Mouse (Mus musculus) heart, postnatal 0 days (tissue): Measurements from ENCODE around the gene Ktn1. TPM values are rescaled to one million over a fixed set of nuclear protein-coding genes. Genes with fewer than 3 reads are reported as not detected.

Experiments used
- ATAC-seq: fragments of 200-750 bp; cut with Nextera tagmentation; 2 replicates; pipeline ENCODE4 v1.8.0; 2017; ENCODE audit warnings: low read depth, moderate number of reproducible peaks, moderate library complexity; ENCODE audit not compliant: insufficient read depth
- DNase-seq: peaks from one replicate; pipeline ENCODE4 v3.0.0-alpha.2; 2016; ENCODE audit warnings: low spot score
- H3K27ac ChIP-seq: fragments of 300-500 bp; sonication (generic); 2 replicates; pipeline ENCODE4 v1.5.1; 2014; ENCODE audit warnings: low read depth, mild to moderate bottlenecking
- H3K27me3 ChIP-seq: fragments of 300-500 bp; sonication (generic); 2 replicates; pipeline ENCODE4 v1.6.1; 2014; ENCODE audit warnings: low read length, mixed read lengths; ENCODE audit not compliant: control insufficient read depth, insufficient read depth
- H3K36me3 ChIP-seq: fragments of 300-500 bp; sonication (generic); replicated peaks from 2 replicates; pipeline ENCODE4 v1.6.1; 2014; ENCODE audit warnings: low read length, mixed read lengths; ENCODE audit not compliant: control insufficient read depth, insufficient read depth
- H3K4me1 ChIP-seq: fragments of 300-500 bp; sonication (generic); 2 replicates; pipeline ENCODE4 v1.6.1; 2014; ENCODE audit warnings: antibody characterized with exemption; ENCODE audit not compliant: control insufficient read depth, insufficient read depth
- H3K4me2 ChIP-seq: fragments of 300-500 bp; sonication (generic); 2 replicates; pipeline ENCODE4 v1.6.1; 2014; ENCODE audit warnings: low read depth, mild to moderate bottlenecking, low read length, moderate library complexity
- H3K4me3 ChIP-seq: fragments of 300-500 bp; sonication (generic); 2 replicates; pipeline ENCODE4 v1.5.1; 2014; ENCODE audit warnings: low read depth, low read length
- H3K9ac ChIP-seq: fragments of 300-500 bp; sonication (generic); replicated peaks from 2 replicates; pipeline ENCODE4 v1.6.1; 2014; ENCODE audit warnings: low read depth, low read length, mixed read lengths
- H3K9me3 ChIP-seq: fragments of 300-500 bp; sonication (generic); replicated peaks from 2 replicates; pipeline ENCODE4 v1.6.1; 2016; ENCODE audit warnings: low read length; ENCODE audit not compliant: control insufficient read depth
- CTCF ChIP-seq: IDR thresholded peaks from 2 replicates; pipeline ENCODE4 v1.5.1; 2016; ENCODE audit warnings: antibody characterized with exemption, control low read depth, low read depth
- EP300 ChIP-seq: IDR thresholded peaks from 2 replicates; pipeline ENCODE4 v1.6.1; 2016; ENCODE audit warnings: antibody characterized with exemption, low read depth
- WGBS: fragments of 180-500 bp; shearing (Covaris S2); extraction: QIAGEN DNeasy Blood & Tissue Kit; methylation state at CpG from one replicate; pipeline ENCODE4 v1.1.7; 2014; 5-methylcytosine and 5-hydroxymethylcytosine counted together
- polyA plus RNA-seq: library from polyadenylated mRNA; unstranded; fragments of >200 nt; fragmentation: Nextera tagmentation; extraction: Ambion mirVana; gene quantifications from 2 replicates; pipeline ENCODE4 v1.2.1, GENCODE M21; 2015
- total RNA-seq: library from RNA; depleted of rRNA; stranded (reverse); fragments of >200 nt; gene quantifications from 2 replicates; pipeline ENCODE4 v1.2.3, GENCODE M21; 2014; ENCODE audit warnings: low replicate concordance; rRNA removed

Ktn1 gene
- total RNA-seq (31.7 and 35.6 TPM in 2 replicates), polyA plus RNA-seq (104 and 107 TPM in 2 replicates)

- WGBS: 43% methylated on average over 5 of the region's 5 CpGs
- Histone ChIP-seq H3K36me3 (no peaks in the 10 kb centered on the region), H3K4me3 (peak within 1 kb of the TSS; percentile 77), H3K27ac (peak within 1 kb of the TSS; percentile 97), H3K4me2 (peak within 1 kb of the TSS; percentile 76), H3K9me3 (no peaks in the 10 kb centered on the region), H3K27me3 (no peaks in the 10 kb centered on the region), H3K9ac (peak within 1 kb of the TSS; percentile 82), H3K4me1 (peaks cover 18% of the 10 kb centered on the region; the same call in 1 of the 2 replicates)
- no peak for TF ChIP-seq EP300
- no peak for TF ChIP-seq CTCF
- no peak for DNase-seq
- no peak for ATAC-seq
Observed at GRCm38 (mm10) chr14:47648218-47648617, at the start of gene Ktn1. Gene Ktn1, plus strand, starts transcription at chr14:47648448.

- H3K27me3 ChIP-seq: no peaks in the 10 kb centered on the region
- H3K36me3 ChIP-seq: no peaks in the 10 kb centered on the region
- ATAC-seq (no peak), DNase-seq (no peak)
- 61% methylated on average over 7 of the region's 7 CpGs for WGBS
- no peak overlapping the region for H3K9ac ChIP-seq
- TF ChIP-seq EP300: no peak
- no peak for TF ChIP-seq CTCF
- no peaks in the 10 kb centered on the region for H3K4me1 ChIP-seq
- no peak overlapping the region for H3K4me3 ChIP-seq
- no peaks in the 10 kb centered on the region for H3K9me3 ChIP-seq
- no peak overlapping the region for H3K27ac ChIP-seq
- no peak overlapping the region for H3K4me2 ChIP-seq
Observed at GRCm38 (mm10) chr14:47613254-47613653, 35.0 kb upstream of the Ktn1 start.

- ATAC-seq (no peak), DNase-seq (no peak)
- Histone ChIP-seq H3K27ac (no peak overlapping the region), H3K9me3 (no peaks in the 10 kb centered on the region), H3K4me1 (no peaks in the 10 kb centered on the region), H3K36me3 (no peaks in the 10 kb centered on the region), H3K27me3 (no peaks in the 10 kb centered on the region), H3K4me2 (no peak overlapping the region), H3K4me3 (no peak overlapping the region), H3K9ac (no peak overlapping the region)
- 73% methylated on average over 5 of the region's 5 CpGs for WGBS
- TF ChIP-seq EP300 (no peak), CTCF (no peak)
Observed at GRCm38 (mm10) chr14:47618891-47619290, 29.4 kb upstream of the Ktn1 start.

GRCm38 (mm10) chr14:47621901-47622300, 26.3 kb upstream of the Ktn1 start:
- Histone ChIP-seq H3K36me3 (no peaks in the 10 kb centered on the region), H3K27ac (no peak overlapping the region), H3K4me1 (no peaks in the 10 kb centered on the region), H3K9me3 (no peaks in the 10 kb centered on the region), H3K4me2 (no peak overlapping the region), H3K9ac (no peak overlapping the region), H3K4me3 (no peak overlapping the region), H3K27me3 (no peaks in the 10 kb centered on the region)
- ATAC-seq: no peak
- DNase-seq: no peak
- WGBS: 84% methylated on average over 5 of the region's 5 CpGs
- no peak for TF ChIP-seq EP300
- TF ChIP-seq CTCF: no peak

- H3K27ac ChIP-seq: no peak overlapping the region
- H3K27me3 ChIP-seq: no peaks in the 10 kb centered on the region
- H3K4me3 ChIP-seq: no peak overlapping the region
- H3K9ac ChIP-seq: no peak overlapping the region
- TF ChIP-seq CTCF (no peak), EP300 (no peak)
- WGBS: 52% methylated on average over 3 of the region's 3 CpGs
- ATAC-seq: no peak
- no peaks in the 10 kb centered on the region for H3K4me1 ChIP-seq
- no peak overlapping the region for H3K4me2 ChIP-seq
- H3K36me3 ChIP-seq: no peaks in the 10 kb centered on the region
- no peaks in the 10 kb centered on the region for H3K9me3 ChIP-seq
- no peak for DNase-seq
Observed at GRCm38 (mm10) chr14:47624837-47625236, 23.4 kb upstream of the Ktn1 start.

GRCm38 (mm10) chr14:47626143-47626542, 22.1 kb upstream of the Ktn1 start:
- Histone ChIP-seq H3K9ac (no peak overlapping the region), H3K4me3 (no peak overlapping the region), H3K4me1 (no peaks in the 10 kb centered on the region), H3K9me3 (no peaks in the 10 kb centered on the region), H3K27me3 (no peaks in the 10 kb centered on the region), H3K27ac (no peak overlapping the region), H3K4me2 (no peak overlapping the region), H3K36me3 (no peaks in the 10 kb centered on the region)
- TF ChIP-seq EP300: no peak
- no peak for TF ChIP-seq CTCF
- DNase-seq (no peak), ATAC-seq (no peak)
- WGBS: 78% methylated on average over 4 of the region's 4 CpGs
